Mouse (Mus musculus) hindbrain, embryonic 15.5 days (tissue): Measurements from ENCODE around the gene Rab44. TPM values are rescaled to one million over a fixed set of nuclear protein-coding genes. Genes with fewer than 3 reads are reported as not detected.
"Not testable (repeated sequence)": the region's sequence is repeated elsewhere in the genome, so short reads cannot be mapped to it uniquely, and the experiment has no call there.

ENCODE experiments used
- ATAC-seq: fragments of 200-750 bp; cut with Nextera tagmentation; 2 replicates; pipeline ENCODE4 v1.8.0; 2017; ENCODE audit warnings: low read depth, moderate number of reproducible peaks, moderate TSS enrichment; ENCODE audit not compliant: low FRiP score
- H3K27ac ChIP-seq: fragments of 300-500 bp; sonication (generic); replicated peaks from 2 replicates; pipeline ENCODE4 v1.5.1; 2015; ENCODE audit warnings: mild to moderate bottlenecking, inconsistent platforms
- H3K27me3 ChIP-seq: fragments of 300-500 bp; sonication (generic); 2 replicates; pipeline ENCODE4 v1.6.1; 2015; ENCODE audit warnings: control low read depth, inconsistent platforms
- H3K36me3 ChIP-seq: fragments of 300-500 bp; sonication (generic); 2 replicates; pipeline ENCODE4 v1.6.1; 2015; ENCODE audit warnings: control low read depth, inconsistent platforms
- H3K4me1 ChIP-seq: fragments of 300-500 bp; sonication (generic); replicated peaks from 2 replicates; pipeline ENCODE4 v1.6.1; 2015; ENCODE audit warnings: control low read depth, inconsistent platforms
- H3K4me2 ChIP-seq: fragments of 300-500 bp; sonication (generic); 2 replicates; pipeline ENCODE4 v1.6.1; 2015; ENCODE audit warnings: moderate library complexity, mild to moderate bottlenecking, inconsistent platforms
- H3K4me3 ChIP-seq: fragments of 300-500 bp; sonication (generic); 2 replicates; pipeline ENCODE4 v1.5.1; 2015; ENCODE audit warnings: mild to moderate bottlenecking, inconsistent platforms
- H3K9ac ChIP-seq: fragments of 300-500 bp; sonication (generic); 2 replicates; pipeline ENCODE4 v1.6.1; 2015; ENCODE audit warnings: inconsistent platforms
- H3K9me3 ChIP-seq: fragments of 300-500 bp; sonication (generic); 2 replicates; pipeline ENCODE4 v1.6.1; 2016; ENCODE audit warnings: control low read depth, inconsistent platforms
- WGBS: fragments of 180-500 bp; shearing (Covaris S2); methylation state at CpG from one replicate; pipeline ENCODE4 v1.1.7; 2015; 5-methylcytosine and 5-hydroxymethylcytosine counted together
- polyA plus RNA-seq: library from polyadenylated mRNA; unstranded; fragments of >200 nt; fragmentation: Nextera tagmentation; extraction: Ambion mirVana; gene quantifications from 2 replicates; pipeline ENCODE4 v1.2.1, GENCODE M21; 2015

The Rab44 gene
- polyA plus RNA-seq = 0.09 TPM in 1 of 2 replicates, not detected in the other

- H3K4me2 ChIP-seq = no peak within 1 kb of the TSS
- WGBS = 94% methylated on average over 13 of the region's 13 CpGs
- H3K9me3 ChIP-seq = no peaks in the 10 kb centered on the region
- H3K36me3 ChIP-seq = no peaks in the 10 kb centered on the region
- no peak within 1 kb of the TSS for H3K9ac ChIP-seq
- ATAC-seq = no peak
- H3K27ac ChIP-seq = no peak within 1 kb of the TSS
- H3K27me3 ChIP-seq = no peaks in the 10 kb centered on the region
- H3K4me3 ChIP-seq = no peak within 1 kb of the TSS
- H3K4me1 ChIP-seq = no peaks in the 10 kb centered on the region
Observed at GRCm38 (mm10) chr17:29113591-29114352, at the start of gene Rab44. Gene Rab44, plus strand, starts transcription at chr17:29114145.

GRCm38 (mm10) chr17:29065245-29065940 is 48.6 kb upstream of the Rab44 start:
- no peaks in the 10 kb centered on the region for H3K27me3 ChIP-seq
- no peaks in the 10 kb centered on the region for H3K9me3 ChIP-seq
- H3K4me2 ChIP-seq = no peak overlapping the region
- H3K9ac ChIP-seq = no peak overlapping the region
- peaks cover 12% of the 10 kb centered on the region for H3K4me1 ChIP-seq
- WGBS = 83% methylated on average over 21 of the region's 21 CpGs
- no peak for ATAC-seq
- H3K4me3 ChIP-seq = no peak overlapping the region
- H3K36me3 ChIP-seq = no peaks in the 10 kb centered on the region
- H3K27ac ChIP-seq = no peak overlapping the region

GRCm38 (mm10) chr17:29065971-29066370 is 48.0 kb upstream of the Rab44 start:
- Histone ChIP-seq H3K4me2 (no peak overlapping the region), H3K36me3 (no peaks in the 10 kb centered on the region), H3K4me3 (no peak overlapping the region), H3K27me3 (no peaks in the 10 kb centered on the region), H3K4me1 (peaks cover 12% of the 10 kb centered on the region), H3K9ac (no peak overlapping the region), H3K27ac (no peak overlapping the region), H3K9me3 (no peaks in the 10 kb centered on the region)
- 95% methylated on average over 3 of the region's 3 CpGs for WGBS
- no peak for ATAC-seq

GRCm38 (mm10) chr17:29067416-29067815 is 46.5 kb upstream of the Rab44 start:
- H3K9ac ChIP-seq, H3K36me3 ChIP-seq, H3K9me3 ChIP-seq, H3K27ac ChIP-seq, H3K4me1 ChIP-seq, H3K27me3 ChIP-seq, ATAC-seq, H3K4me2 ChIP-seq, H3K4me3 ChIP-seq: not testable (repeated sequence)
- WGBS = 76% methylated on average over 3 of the region's 3 CpGs

- H3K27me3 ChIP-seq = no peaks in the 10 kb centered on the region
- H3K9ac ChIP-seq = no peak overlapping the region
- WGBS = 57% methylated on average over 5 of the region's 5 CpGs
- H3K27ac ChIP-seq = no peak overlapping the region
- no peaks in the 10 kb centered on the region for H3K36me3 ChIP-seq
- no peaks in the 10 kb centered on the region for H3K9me3 ChIP-seq
- H3K4me2 ChIP-seq = no peak overlapping the region
- peaks cover 5% of the 10 kb centered on the region for H3K4me1 ChIP-seq
- no peak overlapping the region for H3K4me3 ChIP-seq
- ATAC-seq = no peak
Observed at GRCm38 (mm10) chr17:29067847-29068246, 46.1 kb upstream of the Rab44 start.

- H3K4me1 ChIP-seq = no peaks in the 10 kb centered on the region; the same call in 1 of the 2 replicates
- no peaks in the 10 kb centered on the region for H3K36me3 ChIP-seq
- ATAC-seq = no peak
- 79% methylated on average over 10 of the region's 10 CpGs for WGBS
- no peak overlapping the region for H3K9ac ChIP-seq
- no peaks in the 10 kb centered on the region for H3K9me3 ChIP-seq
- H3K4me2 ChIP-seq = no peak overlapping the region
- no peak overlapping the region for H3K4me3 ChIP-seq
- H3K27me3 ChIP-seq = no peaks in the 10 kb centered on the region
- no peak overlapping the region for H3K27ac ChIP-seq
Observed at GRCm38 (mm10) chr17:29069063-29069462, 44.9 kb upstream of the Rab44 start.

- Histone ChIP-seq H3K27me3 (no peaks in the 10 kb centered on the region), H3K4me2 (no peak overlapping the region), H3K9ac (no peak overlapping the region), H3K27ac (no peak overlapping the region), H3K36me3 (no peaks in the 10 kb centered on the region), H3K4me1 (no peaks in the 10 kb centered on the region; the same call in 1 of the 2 replicates), H3K4me3 (no peak overlapping the region), H3K9me3 (no peaks in the 10 kb centered on the region)
- WGBS = 80% methylated on average over 5 of the region's 5 CpGs
- ATAC-seq = no peak
Observed at GRCm38 (mm10) chr17:29071820-29072219, 42.1 kb upstream of the Rab44 start.

- no peaks in the 10 kb centered on the region for H3K36me3 ChIP-seq
Observed at GRCm38 (mm10) chr17:29072701-29073307, 41.1 kb upstream of the Rab44 start.

GRCm38 (mm10) chr17:29073313-29073712 is 40.6 kb upstream of the Rab44 start:
- Histone ChIP-seq H3K4me1 (peaks cover 3% of the 10 kb centered on the region; the same call in 1 of the 2 replicates), H3K4me2 (no peak overlapping the region), H3K9ac (no peak overlapping the region), H3K4me3 (no peak overlapping the region), H3K27me3 (no peaks in the 10 kb centered on the region), H3K9me3 (no peaks in the 10 kb centered on the region), H3K36me3 (no peaks in the 10 kb centered on the region), H3K27ac (no peak overlapping the region)
- 50% methylated on average over 5 of the region's 5 CpGs for WGBS
- no peak for ATAC-seq

More at GRCm38 (mm10) chr17:29072701-29073307, 41.1 kb upstream of the Rab44 start:
- Histone ChIP-seq H3K9ac (no peak overlapping the region), H3K27me3 (no peaks in the 10 kb centered on the region), H3K4me1 (no peaks in the 10 kb centered on the region; the same call in 1 of the 2 replicates), H3K4me3 (no peak overlapping the region), H3K9me3 (no peaks in the 10 kb centered on the region), H3K27ac (no peak overlapping the region), H3K4me2 (no peak overlapping the region)
- ATAC-seq = no peak
- 39% methylated on average over 11 of the region's 11 CpGs for WGBS

- no peak for ATAC-seq
- Histone ChIP-seq H3K9me3 (no peaks in the 10 kb centered on the region), H3K4me1 (peaks cover 6% of the 10 kb centered on the region), H3K27ac (no peak overlapping the region), H3K4me2 (no peak overlapping the region), H3K27me3 (no peaks in the 10 kb centered on the region), H3K36me3 (no peaks in the 10 kb centered on the region), H3K4me3 (no peak overlapping the region), H3K9ac (no peak overlapping the region)
- 88% methylated on average over 13 of the region's 13 CpGs for WGBS
Observed at GRCm38 (mm10) chr17:29074085-29074484, 39.9 kb upstream of the Rab44 start.

GRCm38 (mm10) chr17:29076235-29076634 is 37.7 kb upstream of the Rab44 start:
- H3K36me3 ChIP-seq = no peaks in the 10 kb centered on the region
- no peak overlapping the region for H3K9ac ChIP-seq
- 88% methylated on average over 8 of the region's 8 CpGs for WGBS
- H3K9me3 ChIP-seq = no peaks in the 10 kb centered on the region
- H3K4me1 ChIP-seq = peaks cover 12% of the 10 kb centered on the region
- peaks cover 11% of the 10 kb centered on the region; the same call in 1 of the 2 replicates for H3K27me3 ChIP-seq
- ATAC-seq = no peak
- H3K4me3 ChIP-seq = no peak overlapping the region
- H3K4me2 ChIP-seq = no peak overlapping the region
- no peak overlapping the region for H3K27ac ChIP-seq
